Mouse (Mus musculus) naive thymus-derived CD4-positive, alpha-beta T cell, adult 2 months (primary cell): ENCODE results near the gene Cyp17a1.
A peak's percentile ranks its signal among the peaks of the same experiment; 100 is the strongest.

Experiments
- DNase-seq: peaks from one replicate; pipeline ENCODE4 v3.0.0-alpha.2; 2011; ENCODE audit warnings: low read depth

Cyp17a1 gene

GRCm38 (mm10) chr19:46641420-46642085 lies 31.4 kb downstream of the Cyp17a1 start:
- DNase-seq, result peak; percentile 36

- DNase-seq, result no peak
These were observed 32.2 kb downstream of the Cyp17a1 start for GRCm38 (mm10) chr19:46640780-46641179.

- no peak for DNase-seq
These were observed 33.5 kb downstream of the Cyp17a1 start for GRCm38 (mm10) chr19:46639496-46639895.

- no peak for DNase-seq
These were observed 33.9 kb downstream of the Cyp17a1 start for GRCm38 (mm10) chr19:46639053-46639452.

- DNase-seq, result no peak
These were observed 35.4 kb downstream of the Cyp17a1 start for GRCm38 (mm10) chr19:46637598-46637997.

GRCm38 (mm10) chr19:46635766-46636165 lies 37.2 kb downstream of the Cyp17a1 start:
- DNase-seq, result no peak

- no peak for DNase-seq
These were observed 41.3 kb downstream of the Cyp17a1 start for GRCm38 (mm10) chr19:46631637-46632036.

- no peak for DNase-seq
These were observed 43.2 kb downstream of the Cyp17a1 start for GRCm38 (mm10) chr19:46629807-46630206.

GRCm38 (mm10) chr19:46628403-46628802 lies 44.6 kb downstream of the Cyp17a1 start:
- DNase-seq, result no peak

- DNase-seq, result no peak
These were observed 47.5 kb downstream of the Cyp17a1 start for GRCm38 (mm10) chr19:46625519-46625918.

GRCm38 (mm10) chr19:46625015-46625414 lies 48.0 kb downstream of the Cyp17a1 start:
- no peak for DNase-seq

- DNase-seq, result no peak
These were observed 48.9 kb downstream of the Cyp17a1 start for GRCm38 (mm10) chr19:46623790-46624772.

- no peak for DNase-seq
These were observed 49.7 kb downstream of the Cyp17a1 start for GRCm38 (mm10) chr19:46623194-46623667.

GRCm38 (mm10) chr19:46622659-46623193 lies 50.2 kb downstream of the Cyp17a1 start:
- no peak for DNase-seq

- DNase-seq, result no peak
These were observed 51.5 kb downstream of the Cyp17a1 start for GRCm38 (mm10) chr19:46621236-46622183.

GRCm38 (mm10) chr19:46620016-46620808 lies 52.8 kb downstream of the Cyp17a1 start:
- peak; percentile 92 for DNase-seq

GRCm38 (mm10) chr19:46619518-46619917 lies 53.5 kb downstream of the Cyp17a1 start:
- no peak for DNase-seq

- peak; percentile 63 for DNase-seq
These were observed 54.0 kb downstream of the Cyp17a1 start for GRCm38 (mm10) chr19:46619001-46619400.

- peak; percentile 78 for DNase-seq
These were observed 54.6 kb downstream of the Cyp17a1 start for GRCm38 (mm10) chr19:46618322-46618721.

- peak; percentile 71 for DNase-seq
These were observed 55.6 kb downstream of the Cyp17a1 start for GRCm38 (mm10) chr19:46617361-46617760.
